Comparison of ENCODE assay signal across 18 mouse cellular contexts in genomic region chr3:101396726-101397263, GRCm38 (mm10). TPM values are rescaled to one million over a fixed set of nuclear protein-coding genes. Genes with fewer than 3 reads are reported as not detected.
DNase-seq lines count a peak whose midpoint lies in the region; ATAC-seq and TF ChIP-seq lines count a peak whose summit lies in the region.
"Had no signal": no experiment of that assay in that cellular context is flagged by ENCODE, and none has a peak within 500 bp of the region (broad histone marks: within the 10 kb centered on the region; RNA-seq: fewer than 3 reads in every experiment).

No protein-coding gene starts in this region.

- H3K36me3 ChIP-seq in hindbrain, embryonic 12.5 days, result no peaks in the 10 kb centered on the region
- no peaks in the 10 kb centered on the region for H3K36me3 ChIP-seq in hindbrain, embryonic 14.5 days (replicated peaks; ENCODE audit: control insufficient read depth, insufficient read depth)
- no peaks in the 10 kb centered on the region for H3K36me3 ChIP-seq in ES-Bruce4 (ENCODE audit: control insufficient read depth, insufficient read depth, low read length, poor library complexity, severe bottlenecking)
- no peaks in the 10 kb centered on the region for H3K36me3 ChIP-seq in intestine, postnatal 0 days (ENCODE audit: control insufficient read depth, insufficient read depth)
- H3K36me3 ChIP-seq in forebrain, embryonic 13.5 days (ENCODE audit: poor library complexity, severe bottlenecking), result no peaks in the 10 kb centered on the region
- H3K36me3 ChIP-seq: forebrain, embryonic 15.5 days had no signal

- TF ChIP-seq CTCF in ES-Bruce4 (IDR thresholded peaks at IDR 0.05; ENCODE audit: low read depth, low read length), result no peak
- no peak for TF ChIP-seq CTCF in brain, embryonic 14.5 days (IDR thresholded peaks at IDR 0.05; ENCODE audit: borderline replicate concordance, extremely low read depth, insufficient read depth, insufficient read length)
- TF ChIP-seq CTCF in intestine, postnatal 0 days (IDR thresholded peaks at IDR 0.05; ENCODE audit: low read depth), result no peak

- TF ChIP-seq POLR2A in ES-Bruce4 (IDR thresholded peaks at IDR 0.05; ENCODE audit: insufficient read depth, low read length), result no peak
- TF ChIP-seq POLR2A in brain, embryonic 14.5 days (IDR thresholded peaks at IDR 0.05; ENCODE audit: borderline replicate concordance, extremely low read depth, insufficient read depth, insufficient read length, poor library complexity, severe bottlenecking), result no peak

- peak overlapping the region; percentile 79; the same call in 1 of the 2 replicates for H3K27ac ChIP-seq in hindbrain, embryonic 12.5 days
- H3K27ac ChIP-seq in hindbrain, embryonic 14.5 days, result no peak overlapping the region
- no peak overlapping the region for H3K27ac ChIP-seq in ES-Bruce4 (ENCODE audit: insufficient read depth, low read length)
- H3K27ac ChIP-seq in intestine, postnatal 0 days (ENCODE audit: low read depth, low read length), result peak overlapping the region; percentile 73
- no peak overlapping the region for H3K27ac ChIP-seq in forebrain, embryonic 13.5 days
- H3K27ac ChIP-seq: forebrain, embryonic 15.5 days; hindbrain, postnatal 0 days; left cerebral cortex, adult 2 months had no signal

- peak; percentile 47; the same call in 1 of the 2 replicates for TF ChIP-seq EP300 in ES-Bruce4 (IDR thresholded peaks at IDR 0.05; ENCODE audit: insufficient read depth, low read depth, low read length)

- no peak for DNase-seq in hindbrain, embryonic 14.5 days (ENCODE audit: low spot score)
- peak; percentile 22 for DNase-seq in brain, embryonic 14.5 days (ENCODE audit: low read depth)
- DNase-seq in MN1 (ENCODE audit: low spot score), result no peak
- DNase-seq: adrenal gland, postnatal 36 days; cerebellum, adult 9-11 months; kidney, adult 9 months; lung, adult 2 months; thymus, postnatal 14 days had no signal

- no peak overlapping the region for H3K4me3 ChIP-seq in hindbrain, embryonic 12.5 days
- H3K4me3 ChIP-seq in hindbrain, embryonic 14.5 days (replicated peaks; ENCODE audit: low read length), result no peak overlapping the region
- no peak overlapping the region for H3K4me3 ChIP-seq in ES-Bruce4 (ENCODE audit: low read depth, low read length)
- no peak overlapping the region for H3K4me3 ChIP-seq in intestine, postnatal 0 days (ENCODE audit: low read depth, low read length)
- H3K4me3 ChIP-seq in forebrain, embryonic 13.5 days, result no peak overlapping the region
- H3K4me3 ChIP-seq: forebrain, embryonic 15.5 days; left cerebral cortex, adult 2 months had no signal

- no peak overlapping the region for H3K9ac ChIP-seq in hindbrain, embryonic 12.5 days
- no peak overlapping the region for H3K9ac ChIP-seq in hindbrain, embryonic 14.5 days
- no peak overlapping the region for H3K9ac ChIP-seq in ES-Bruce4 (ENCODE audit: low read depth, poor library complexity, severe bottlenecking)
- H3K9ac ChIP-seq in intestine, postnatal 0 days (ENCODE audit: low read depth, low read length), result no peak overlapping the region
- no peak overlapping the region for H3K9ac ChIP-seq in forebrain, embryonic 13.5 days
- H3K9ac ChIP-seq: forebrain, embryonic 15.5 days had no signal

- peaks cover 75% of the 10 kb centered on the region for H3K4me1 ChIP-seq in hindbrain, embryonic 12.5 days
- H3K4me1 ChIP-seq in hindbrain, embryonic 14.5 days (replicated peaks; ENCODE audit: control insufficient read depth, insufficient read depth, low read length), result peaks cover 56% of the 10 kb centered on the region
- peaks cover 19% of the 10 kb centered on the region for H3K4me1 ChIP-seq in ES-Bruce4 (ENCODE audit: control insufficient read depth, insufficient read depth, low read length)
- H3K4me1 ChIP-seq in intestine, postnatal 0 days (replicated peaks; ENCODE audit: control insufficient read depth, insufficient read depth, low read length), result peaks cover 31% of the 10 kb centered on the region
- H3K4me1 ChIP-seq in forebrain, embryonic 13.5 days, result peaks cover 61% of the 10 kb centered on the region

- H3K4me2 ChIP-seq in hindbrain, embryonic 12.5 days (replicated peaks), result no peak overlapping the region
- H3K4me2 ChIP-seq in hindbrain, embryonic 14.5 days (replicated peaks), result no peak overlapping the region
- peak overlapping the region; percentile 13; the same call in 1 of the 2 replicates for H3K4me2 ChIP-seq in intestine, postnatal 0 days (replicated peaks; ENCODE audit: low read depth)
- H3K4me2 ChIP-seq in forebrain, embryonic 13.5 days, result no peak overlapping the region
- H3K4me2 ChIP-seq: forebrain, embryonic 15.5 days had no signal

- ATAC-seq in hindbrain, embryonic 12.5 days (ENCODE audit: low FRiP score), result no peak
- no peak; the same call in 1 of the 2 replicates for ATAC-seq in hindbrain, embryonic 14.5 days (ENCODE audit: low FRiP score)
- no peak for ATAC-seq in intestine, postnatal 0 days
- ATAC-seq in erythroblast, adult 5-6 weeks (replicated peaks; ENCODE audit: low FRiP score, poor library complexity, severe bottlenecking), result no peak
- no peak for ATAC-seq in forebrain, embryonic 13.5 days
- ATAC-seq: activated CD4-positive, CD25-positive, alpha-beta regulatory T cell, adult 4 months; CD4-positive, CD25-positive, alpha-beta regulatory T cell, adult 4 months; forebrain, embryonic 15.5 days; hindbrain, postnatal 0 days had no signal

- 54% methylated on average over 13 of the region's 13 CpGs for WGBS in hindbrain, embryonic 12.5 days
- WGBS in hindbrain, embryonic 14.5 days, result 53% methylated on average over 13 of the region's 13 CpGs
- WGBS in intestine, postnatal 0 days, result 61% methylated on average over 13 of the region's 13 CpGs
- WGBS in forebrain, embryonic 13.5 days, result 74% methylated on average over 13 of the region's 13 CpGs

- no peaks in the 10 kb centered on the region for H3K27me3 ChIP-seq in hindbrain, embryonic 12.5 days
- H3K27me3 ChIP-seq in hindbrain, embryonic 14.5 days (ENCODE audit: control insufficient read depth, insufficient read depth, low read length), result no peaks in the 10 kb centered on the region
- H3K27me3 ChIP-seq in ES-Bruce4 (ENCODE audit: control insufficient read depth, insufficient read depth, low read length, poor library complexity, severe bottlenecking), result no peaks in the 10 kb centered on the region
- H3K27me3 ChIP-seq in intestine, postnatal 0 days (replicated peaks; ENCODE audit: control insufficient read depth, insufficient read depth, low read length), result no peaks in the 10 kb centered on the region
- no peaks in the 10 kb centered on the region for H3K27me3 ChIP-seq in forebrain, embryonic 13.5 days
- H3K27me3 ChIP-seq: forebrain, embryonic 15.5 days had no signal

- no peaks in the 10 kb centered on the region for H3K9me3 ChIP-seq in hindbrain, embryonic 12.5 days (replicated peaks)
- H3K9me3 ChIP-seq in hindbrain, embryonic 14.5 days (ENCODE audit: control insufficient read depth, low read length), result no peaks in the 10 kb centered on the region
- no peaks in the 10 kb centered on the region for H3K9me3 ChIP-seq in ES-Bruce4 (replicated peaks; ENCODE audit: control insufficient read depth, insufficient read depth, low read length, poor library complexity, severe bottlenecking)
- H3K9me3 ChIP-seq in intestine, postnatal 0 days (ENCODE audit: control insufficient read depth), result no peaks in the 10 kb centered on the region
- no peaks in the 10 kb centered on the region for H3K9me3 ChIP-seq in forebrain, embryonic 13.5 days (replicated peaks)
- H3K9me3 ChIP-seq: forebrain, embryonic 15.5 days had no signal

RNA-seq across cellular contexts. Expression of gene Igsf3, which starts 19.9 kb away (rescaled TPM):
- 61.9 and 66.4 TPM in 2 replicates for polyA plus RNA-seq in hindbrain, embryonic 12.5 days (2016; fragmentation: Nextera tagmentation; extraction: Ambion mirVana)
- polyA plus RNA-seq in hindbrain, embryonic 14.5 days (2014; fragmentation: Nextera tagmentation; extraction: Ambion mirVana), result 48.8 and 51.7 TPM in 2 replicates
- polyA plus RNA-seq in ES-Bruce4 (2011; ENCODE audit: insufficient read depth, insufficient read length, low read depth, missing spikeins), result 29.1 and 30.5 TPM in 2 replicates
- polyA plus RNA-seq in brain, embryonic 14.5 days (2012; rRNA removed), result 17.4 and 36.0 TPM in 2 replicates
- 13.0 and 14.2 TPM in 2 replicates for polyA plus RNA-seq in intestine, postnatal 0 days (2015; fragmentation: Nextera tagmentation; extraction: Ambion mirVana)
- total RNA-seq in erythroblast, adult 5-6 weeks (2015; ENCODE audit: low replicate concordance), result 0.84 and 0.96 TPM in 2 replicates
- total RNA-seq in erythroblast, adult 5-6 weeks (2017; ENCODE audit: low replicate concordance), result 1.4 and 2.8 TPM in 2 replicates
- 39.7 and 42.2 TPM in 2 replicates for polyA plus RNA-seq in forebrain, embryonic 13.5 days (2015; fragmentation: Nextera tagmentation; extraction: Ambion mirVana)

Comparison
In these comparisons a context has a peak if more than half of its experiments do, and no peak if none do; other contexts are left out.
1. H3K27ac ChIP-seq: peak in hindbrain, embryonic 12.5 days (single experiment) and intestine, postnatal 0 days (single experiment); none in hindbrain, embryonic 14.5 days (single experiment), ES-Bruce4 (single experiment) and forebrain, embryonic 13.5 days (single experiment).